Mouse (Mus musculus) liver, embryonic 14.5 days (tissue): Measurements from ENCODE around the gene Atg101. TPM values are rescaled to one million over a fixed set of nuclear protein-coding genes. Genes with fewer than 3 reads are reported as not detected.

Experiments
- ATAC-seq: fragments of 200-750 bp; cut with Nextera tagmentation; 2 replicates; pipeline ENCODE4 v1.8.0; 2017; ENCODE audit warnings: moderate number of reproducible peaks, mild to moderate bottlenecking, moderate library complexity; ENCODE audit not compliant: insufficient read depth
- DNase-seq, 3 experiments: peaks; one replicate each; pipeline ENCODE4 v3.0.0-alpha.2; 2012 to 2013; ENCODE audit warnings: low read depth in 3 of 3, low spot score in 3 of 3
- H3K27ac ChIP-seq: fragments of 300-500 bp; sonication (generic); 2 replicates; pipeline ENCODE4 v1.5.1; 2014; ENCODE audit warnings: moderate library complexity, mild to moderate bottlenecking, control low read depth, inconsistent platforms
- H3K27me3 ChIP-seq: fragments of 300-500 bp; sonication (generic); 2 replicates; pipeline ENCODE4 v1.6.1; 2014; ENCODE audit warnings: mild to moderate bottlenecking, low read length, moderate library complexity; ENCODE audit not compliant: control insufficient read depth, insufficient read depth
- H3K36me3 ChIP-seq: fragments of 300-500 bp; sonication (generic); replicated peaks from 2 replicates; pipeline ENCODE4 v1.6.1; 2014; ENCODE audit warnings: low read depth; ENCODE audit not compliant: control insufficient read depth, insufficient read depth
- H3K4me1 ChIP-seq, 2 experiments: fragments of 200-500 bp in 1 of 2; fragments of 300-500 bp in 1 of 2; sonication (generic) in 1 of 2; replicated peaks; 2 replicates each; pipeline ENCODE4 v1.6.1; 2012 to 2014; ENCODE audit warnings: antibody characterized with exemption in 1 of 2, inconsistent platforms in 1 of 2, low read length in 1 of 2; ENCODE audit not compliant: control insufficient read depth in 2 of 2, insufficient read depth in 2 of 2
- H3K4me2 ChIP-seq: fragments of 300-500 bp; sonication (generic); 2 replicates; pipeline ENCODE4 v1.6.1; 2014; ENCODE audit warnings: low read depth, mild to moderate bottlenecking, control low read depth, moderate library complexity
- H3K4me3 ChIP-seq, 2 experiments: fragments of 200-500 bp in 1 of 2; fragments of 300-500 bp in 1 of 2; sonication (generic) in 1 of 2; 2 replicates each; pipeline ENCODE4 v1.5.1; 2012 to 2014; ENCODE audit warnings: low read depth in 2 of 2, low read length in 2 of 2, mild to moderate bottlenecking in 2 of 2, control low read depth in 1 of 2, inconsistent platforms in 1 of 2, moderate library complexity in 1 of 2; ENCODE audit not compliant: insufficient read depth in 1 of 2
- H3K9ac ChIP-seq: fragments of 300-500 bp; sonication (generic); replicated peaks from 2 replicates; pipeline ENCODE4 v1.6.1; 2014; ENCODE audit warnings: mild to moderate bottlenecking, control low read depth, moderate library complexity
- H3K9me3 ChIP-seq: fragments of 300-500 bp; sonication (generic); 2 replicates; pipeline ENCODE4 v1.6.1; 2016; ENCODE audit warnings: low read length, mixed read lengths; ENCODE audit not compliant: control insufficient read depth
- CTCF ChIP-seq: IDR thresholded peaks from 2 replicates; pipeline ENCODE4 v1.5.1; 2016; ENCODE audit warnings: antibody characterized with exemption, low read depth, control low read depth
- EP300 ChIP-seq: IDR thresholded peaks from 2 replicates; pipeline ENCODE4 v1.6.1; 2016; ENCODE audit warnings: antibody characterized with exemption, low read depth
- WGBS: fragments of 180-500 bp; shearing (Covaris S2); extraction: QIAGEN DNeasy Blood & Tissue Kit; methylation state at CpG from one replicate; pipeline ENCODE4 v1.1.7; 2014; ENCODE audit not compliant: insufficient replicate concordance; 5-methylcytosine and 5-hydroxymethylcytosine counted together
- polyA plus RNA-seq, 2 experiments: library from polyadenylated mRNA; depleted of rRNA in 1 of 2; stranded (reverse) in 1 of 2; unstranded in 1 of 2; fragments of >200 nt; fragmentation: Nextera tagmentation in 1 of 2; extraction: Ambion mirVana in 1 of 2; gene quantifications; 2 replicates each; pipeline versions ENCODE4 v1.2.1 to v1.2.3; 2012 to 2014

Gene Atg101
- polyA plus RNA-seq, 2 experiments: 17.2 to 23.7 TPM

- Histone ChIP-seq H3K4me3 (no peak overlapping the region), H3K27me3 (no peaks in the 10 kb centered on the region), H3K4me2 (no peak overlapping the region), H3K9ac (no peak overlapping the region), H3K27ac (no peak overlapping the region), H3K4me1 (peaks cover 0 to 6% of the 10 kb centered on the region in 2 experiments; a peak in 1 of 4 replicates), H3K9me3 (no peaks in the 10 kb centered on the region), H3K36me3 (peaks cover 12% of the 10 kb centered on the region)
- TF ChIP-seq EP300: no peak
- no peak for TF ChIP-seq CTCF
- DNase-seq (no peak), ATAC-seq (no peak)
- 86% methylated on average over 6 of the region's 6 CpGs for WGBS
Observed at GRCm38 (mm10) chr15:101287361-101287760, 3.3 kb downstream of the Atg101 start.

- ATAC-seq (no peak), DNase-seq (no peak)
- Histone ChIP-seq H3K4me2 (no peak overlapping the region), H3K9me3 (no peaks in the 10 kb centered on the region), H3K9ac (no peak overlapping the region), H3K4me1 (no peaks in the 10 kb centered on the region), H3K27ac (no peak overlapping the region), H3K27me3 (no peaks in the 10 kb centered on the region), H3K36me3 (peaks cover 12% of the 10 kb centered on the region), H3K4me3 (no peak overlapping the region)
- 77% methylated on average over 15 of the region's 15 CpGs for WGBS
- TF ChIP-seq EP300 (no peak), CTCF (no peak)
Observed at GRCm38 (mm10) chr15:101290354-101290753, 6.3 kb downstream of the Atg101 start.

- peaks cover 12% of the 10 kb centered on the region for H3K36me3 ChIP-seq
- H3K9ac ChIP-seq: no peak overlapping the region
- no peak overlapping the region for H3K4me2 ChIP-seq
- ATAC-seq: no peak
- TF ChIP-seq EP300: no peak
- TF ChIP-seq CTCF: no peak
- no peak overlapping the region for H3K4me3 ChIP-seq
- no peak for DNase-seq
- no peaks in the 10 kb centered on the region for H3K27me3 ChIP-seq
- H3K4me1 ChIP-seq: no peaks in the 10 kb centered on the region
- WGBS: 78% methylated on average over 3 of the region's 3 CpGs
- no peak overlapping the region for H3K27ac ChIP-seq
- H3K9me3 ChIP-seq: no peaks in the 10 kb centered on the region
Observed at GRCm38 (mm10) chr15:101292012-101292411, 7.9 kb downstream of the Atg101 start.

- Histone ChIP-seq H3K4me2 (no peak within 1 kb of the TSS), H3K9ac (no peak within 1 kb of the TSS), H3K9me3 (no peaks in the 10 kb centered on the region), H3K27me3 (no peaks in the 10 kb centered on the region), H3K4me1 (no peaks in the 10 kb centered on the region), H3K4me3 (no peak within 1 kb of the TSS), H3K36me3 (peaks cover 8% of the 10 kb centered on the region), H3K27ac (no peak within 1 kb of the TSS)
- WGBS: 71% methylated on average over 18 of the region's 18 CpGs
- ATAC-seq (no peak), DNase-seq (no peak)
- TF ChIP-seq EP300: no peak
- no peak for TF ChIP-seq CTCF
Observed at GRCm38 (mm10) chr15:101293025-101293621, 9.1 kb downstream of the Atg101 start, which contains the start of gene 6030408B16Rik. 6030408B16Rik (plus strand) TSS chr15:101293212.

GRCm38 (mm10) chr15:101294028-101294894 lies 10.2 kb downstream of the Atg101 start:
- ATAC-seq: no peak

More at GRCm38 (mm10) chr15:101294028-101294894, 10.2 kb downstream of the Atg101 start:
- no peak for DNase-seq
- no peak overlapping the region for H3K9ac ChIP-seq
- H3K9me3 ChIP-seq: no peaks in the 10 kb centered on the region
- no peak overlapping the region for H3K4me2 ChIP-seq
- no peak overlapping the region for H3K4me3 ChIP-seq
- TF ChIP-seq EP300 (no peak), CTCF (no peak)
- H3K36me3 ChIP-seq: peaks cover 8% of the 10 kb centered on the region
- H3K27ac ChIP-seq: no peak overlapping the region
- 66% methylated on average over 16 of the region's 16 CpGs for WGBS
- 0 out of 4 replicates have a peak, but pooled peaks cover 0 to 3% of the 10 kb centered on the region in 2 experiments for H3K4me1 ChIP-seq
- no peaks in the 10 kb centered on the region for H3K27me3 ChIP-seq
